Mouse (Mus musculus) layer of hippocampus, postnatal 25 days (tissue): Measurements from ENCODE around the gene Olfr1424. TPM values are rescaled to one million over a fixed set of nuclear protein-coding genes. Genes with fewer than 3 reads are reported as not detected.
"Not testable (repeated sequence)": the region's sequence is repeated elsewhere in the genome, so short reads cannot be mapped to it uniquely, and the experiment has no call there.

Experiments used
- DNase-seq, 2 experiments: peaks; one replicate each; pipeline ENCODE4 v3.0.0; 2022; ENCODE audit warnings: mixed read lengths in 2 of 2, low spot score in 1 of 2; ENCODE audit errors: extremely low spot score in 1 of 2
- total RNA-seq, 2 experiments: library from RNA; stranded (reverse); gene quantifications; 2 replicates each; pipeline ENCODE4 v1.2.3; 2021

Olfr1424 gene
- total RNA-seq, result not detected

DNA sequence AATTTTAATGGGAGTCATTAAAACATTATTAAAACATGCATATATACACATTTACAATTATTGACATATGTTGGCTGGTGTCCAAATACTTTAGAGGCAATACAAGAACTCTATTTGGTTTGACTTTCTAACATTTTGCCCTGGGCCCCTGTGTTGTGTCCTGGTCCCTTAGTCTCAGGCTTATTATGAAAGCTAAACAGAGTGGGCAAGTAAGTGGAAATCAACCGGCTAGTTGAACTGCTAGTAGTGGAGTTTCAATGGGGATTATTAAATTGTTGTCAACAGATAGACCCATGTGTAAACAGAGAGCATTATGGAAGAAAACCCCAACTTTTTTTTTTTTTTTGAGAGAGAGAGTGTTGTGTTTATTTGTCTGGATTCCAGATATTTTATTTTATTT, at the start of gene Olfr1424:
Gene Olfr1424, minus strand, starts transcription at position 101 of the 400 bp plus-strand sequence.
- DNase-seq, result not testable (repeated sequence)

DNA sequence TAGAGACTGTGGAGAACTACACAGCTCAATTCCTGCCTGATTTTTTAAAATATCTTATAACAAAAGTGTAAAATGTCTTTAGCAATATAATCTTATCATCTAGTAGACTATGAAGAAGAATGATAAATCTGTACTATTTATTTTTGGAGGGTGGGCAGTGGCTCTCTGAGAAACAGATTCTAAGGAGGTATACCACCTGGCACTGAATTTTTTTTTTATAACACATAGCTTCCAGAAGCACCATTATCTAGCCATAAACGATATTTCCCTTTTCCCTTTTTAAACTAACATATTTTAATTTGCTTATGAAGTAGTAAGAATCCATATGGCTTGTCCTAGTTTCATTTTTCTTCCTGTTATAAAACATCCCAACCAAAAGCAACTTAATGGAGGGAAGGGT, 42.1 kb upstream of the Olfr1424 start:
- DNase-seq, result no peak

DNA sequence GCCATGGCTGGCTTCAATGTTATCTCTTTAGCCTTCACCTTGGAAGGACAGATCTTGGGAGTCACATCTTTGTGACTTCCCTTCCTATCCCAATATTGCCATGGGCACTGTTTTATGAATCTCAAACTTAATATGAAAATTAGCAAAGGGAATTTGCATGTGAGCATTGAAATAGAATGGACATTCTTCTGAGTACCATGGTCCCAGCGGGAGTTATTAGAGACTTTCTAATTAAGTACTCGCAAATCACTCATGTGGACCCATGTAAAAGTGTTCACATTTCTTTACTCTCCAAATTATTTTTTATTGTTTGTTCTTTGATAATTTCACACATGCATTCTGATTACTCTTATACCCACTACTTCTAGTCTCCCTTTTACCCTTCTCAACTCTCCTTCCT, 40.8 kb upstream of the Olfr1424 start, which contains the start of gene Olfr1427:
Gene Olfr1427, minus strand, starts transcription at position 101 of the 400 bp plus-strand sequence.
- DNase-seq, result no peak

DNA sequence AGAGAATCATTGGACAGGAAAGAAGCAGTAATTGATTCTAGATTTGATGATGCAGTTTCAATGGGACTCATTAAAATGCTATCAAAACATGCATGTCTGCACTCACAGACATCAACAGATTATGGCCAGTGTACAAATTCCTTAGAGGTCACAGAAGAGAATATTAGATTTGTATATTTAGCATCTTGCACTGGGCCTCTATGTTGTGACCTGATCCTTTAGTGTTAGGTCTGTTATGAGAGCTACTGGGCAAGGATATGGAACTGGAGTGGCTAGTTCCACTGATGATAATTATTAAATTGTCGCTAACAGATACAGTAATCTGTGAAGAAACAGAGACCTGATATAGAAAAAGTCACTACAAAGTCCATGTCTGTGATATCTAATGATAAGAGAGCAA, 29.4 kb upstream of the Olfr1424 start, which contains the start of gene Olfr1426:
Gene Olfr1426, minus strand, starts transcription at position 101 of the 400 bp plus-strand sequence.
- no peak for DNase-seq

DNA sequence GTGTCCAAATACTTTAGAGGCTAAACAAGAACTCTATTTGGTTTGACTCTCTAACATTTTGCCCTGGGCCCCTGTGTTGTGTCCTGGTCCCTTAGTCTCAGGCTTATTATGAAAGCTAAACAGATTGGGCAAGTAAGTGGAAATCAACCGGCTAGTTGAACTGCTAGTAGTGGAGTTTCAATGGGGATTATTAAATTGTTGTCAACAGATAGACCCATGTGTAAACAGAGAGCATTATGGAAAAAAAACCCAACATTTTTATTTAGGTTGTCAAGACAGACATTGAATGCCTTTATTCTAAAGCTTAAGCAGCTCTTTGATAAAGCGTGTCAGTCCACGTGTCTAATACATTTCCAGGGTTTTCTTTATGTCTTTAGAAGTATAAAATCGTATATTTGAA, 15.1 kb upstream of the Olfr1424 start, which contains the start of gene Olfr1425:
Gene Olfr1425, minus strand, starts transcription at position 101 of the 400 bp plus-strand sequence.
- DNase-seq, result not testable (repeated sequence)

DNA sequence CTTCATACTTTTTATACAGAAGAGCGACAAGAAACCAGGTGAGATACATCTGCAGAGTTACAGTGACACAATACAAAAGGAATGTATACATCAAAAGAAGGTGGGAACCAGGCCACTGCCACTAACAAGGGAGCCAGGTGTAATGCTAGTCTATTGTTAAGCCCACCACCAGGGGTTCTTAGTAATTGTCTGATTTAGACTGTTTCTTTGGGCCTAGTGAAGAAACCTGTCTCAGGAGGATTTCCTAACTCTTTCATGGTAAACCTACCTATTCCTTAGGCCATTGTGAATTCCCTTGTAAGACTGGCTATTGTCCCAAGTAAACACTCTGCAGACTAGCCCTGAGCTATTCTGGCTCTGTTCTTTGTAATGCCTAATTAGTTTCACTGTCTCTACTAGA, 7.1 kb upstream of the Olfr1424 start:
- DNase-seq, result not testable (repeated sequence)

DNA sequence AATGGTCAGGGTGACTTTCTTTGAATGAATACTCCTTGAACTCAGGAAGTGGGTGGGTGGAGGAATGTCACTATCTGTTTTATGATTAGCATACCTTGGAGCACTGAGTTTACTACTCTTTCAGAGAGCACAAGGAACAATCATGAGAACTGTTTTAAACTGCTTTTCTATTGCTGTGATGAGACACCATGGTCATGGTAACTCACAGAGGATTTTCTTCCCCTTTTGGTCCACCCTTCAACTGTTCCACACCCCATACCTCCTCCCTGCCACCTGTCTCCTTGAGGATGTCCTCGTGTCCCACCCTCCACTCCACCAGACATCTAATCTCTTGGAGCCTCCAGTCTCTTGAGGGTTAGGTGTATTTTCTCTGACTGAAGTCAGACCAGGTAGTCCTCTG, 5.3 kb upstream of the Olfr1424 start:
- DNase-seq, result not testable (repeated sequence)

DNA sequence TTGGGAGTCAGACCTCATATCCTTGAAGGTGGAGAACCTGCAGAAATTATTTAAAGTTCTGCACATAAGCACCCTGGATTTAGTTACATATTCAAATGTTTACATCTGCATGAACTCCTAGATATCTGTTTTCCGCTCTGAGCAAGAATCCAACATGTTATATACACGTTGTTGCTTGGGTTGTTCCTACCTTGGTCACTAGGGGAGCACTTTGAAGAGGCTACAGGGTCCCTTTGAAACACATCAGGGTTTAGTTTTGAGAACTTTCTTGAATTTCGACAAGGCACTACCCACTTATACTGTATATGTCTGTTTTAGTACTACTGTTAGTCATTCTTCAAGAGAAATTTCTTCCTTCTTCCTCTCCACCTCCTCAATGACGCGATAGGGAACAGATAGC, 19.3 kb downstream of the Olfr1424 start:
- DNase-seq, result no peak

DNA sequence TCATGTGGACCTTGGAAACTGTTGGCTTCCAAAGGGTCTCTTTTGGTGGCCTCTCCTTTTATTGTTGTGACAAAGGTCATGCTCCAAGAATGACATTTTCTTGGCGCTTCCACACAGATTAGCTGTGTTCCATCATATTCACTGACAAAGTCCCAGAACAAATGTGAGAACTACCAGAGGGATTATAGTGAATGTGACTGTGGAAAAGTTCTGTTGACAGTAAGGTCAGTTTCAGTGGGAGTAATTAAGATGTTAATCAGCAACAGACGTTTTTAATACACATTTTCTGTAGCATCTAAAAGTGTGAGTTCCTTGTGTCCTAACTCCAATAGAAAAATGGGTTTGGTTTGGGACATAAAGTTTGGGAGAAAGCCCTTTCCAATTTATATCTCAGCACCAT, 21.3 kb downstream of the Olfr1424 start, which contains the start of gene Olfr1423:
Gene Olfr1423, minus strand, starts transcription at position 101 of the 400 bp plus-strand sequence.
- DNase-seq, result no peak

DNA sequence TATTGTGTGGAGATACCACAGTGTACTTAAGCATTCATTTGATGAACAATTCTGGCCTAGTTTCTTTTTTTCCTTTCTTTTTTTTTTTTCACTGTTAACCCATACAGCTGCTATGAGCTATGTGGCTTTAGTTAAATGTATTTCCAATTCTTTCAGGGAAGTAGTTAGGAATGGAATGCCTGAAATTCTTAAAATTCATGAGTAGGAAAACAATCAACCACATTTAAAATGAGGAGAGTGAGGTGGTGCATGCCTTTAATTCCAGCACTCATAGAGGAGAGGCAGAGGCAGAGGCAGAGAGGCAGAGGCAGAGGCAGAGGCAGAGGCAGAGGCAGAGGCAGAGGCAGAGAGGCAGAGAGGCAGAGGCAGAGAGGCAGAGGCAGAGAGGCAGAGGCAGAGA, 24.8 kb downstream of the Olfr1424 start:
- no peak for DNase-seq

DNA sequence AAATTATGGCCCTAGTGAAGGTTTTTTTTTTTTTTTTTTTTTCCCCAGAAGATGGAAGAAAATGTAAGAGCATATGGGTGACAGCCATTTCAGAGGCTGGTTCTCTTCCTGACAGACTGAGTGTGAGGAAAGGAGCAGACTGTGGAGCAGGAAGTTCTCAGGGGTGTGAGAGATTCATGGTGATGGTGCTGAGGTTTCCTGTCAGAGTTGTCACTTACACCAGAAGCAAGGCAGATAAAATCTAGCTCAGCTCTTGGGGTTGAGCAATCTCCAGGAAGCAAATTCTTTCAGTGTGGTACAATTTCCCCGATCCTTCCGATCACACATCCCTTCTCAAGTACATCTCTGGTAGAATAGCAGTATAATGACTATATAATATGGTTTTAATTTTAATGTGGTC, 35.9 kb downstream of the Olfr1424 start:
- no peak for DNase-seq

DNA sequence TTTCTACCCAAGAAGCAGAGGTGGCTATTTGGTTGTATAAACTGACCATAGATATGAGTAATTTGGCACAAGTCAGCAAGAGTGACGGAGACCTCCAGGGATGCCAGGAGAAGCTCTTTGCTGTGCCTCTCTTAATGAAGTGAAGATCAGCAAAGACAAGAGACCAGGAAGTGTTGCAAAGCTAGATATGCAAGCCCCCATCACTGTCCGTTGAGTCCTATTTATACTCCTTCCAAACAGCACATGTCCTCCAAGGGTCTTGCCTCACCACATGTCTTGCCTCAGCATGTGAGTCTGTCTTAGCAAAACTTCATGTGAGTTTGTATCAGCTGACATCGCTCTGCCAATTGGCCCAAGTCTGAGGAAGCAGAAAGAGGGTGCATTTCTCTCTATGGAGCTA, 37.1 kb downstream of the Olfr1424 start:
- DNase-seq, result no peak

DNA sequence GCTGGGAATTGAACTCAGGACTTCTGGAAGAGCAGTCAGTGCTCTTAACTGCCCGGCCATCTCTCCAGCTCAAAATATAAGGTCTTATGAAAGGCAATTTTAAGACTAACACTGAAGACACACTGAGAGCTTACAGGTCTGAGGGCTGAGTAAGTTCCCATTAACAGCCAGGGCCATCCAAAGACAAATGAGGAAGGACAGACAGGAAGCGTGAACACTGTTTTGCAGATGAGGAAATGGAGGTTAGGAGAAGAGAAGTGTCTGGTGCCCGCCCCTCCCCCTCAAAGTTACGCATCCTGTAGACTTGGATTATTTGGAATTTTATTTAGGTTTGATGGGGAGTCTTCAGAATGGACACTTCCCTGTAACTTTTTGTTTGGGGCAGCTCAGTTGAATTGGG, 38.3 kb downstream of the Olfr1424 start:
- DNase-seq, result no peak

DNA sequence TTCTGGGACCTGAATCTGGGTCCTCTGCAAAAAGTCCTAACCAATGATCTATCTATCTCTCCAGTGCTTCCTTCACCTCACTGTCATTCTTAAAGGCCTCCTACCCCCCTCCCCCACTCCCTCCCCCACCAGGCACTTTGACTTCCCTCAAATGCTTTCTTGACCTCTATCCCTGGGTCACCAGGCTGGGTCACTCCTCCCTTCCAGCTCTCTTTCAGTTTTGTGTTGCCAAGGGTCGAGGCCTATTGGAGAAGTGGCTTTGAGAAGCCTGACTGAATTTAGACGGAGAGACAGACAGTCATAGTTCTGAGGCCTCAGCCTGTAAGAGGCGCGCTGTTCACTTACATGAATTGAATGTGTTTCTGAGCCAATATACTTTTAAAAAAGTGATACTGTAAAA, 46.3 kb downstream of the Olfr1424 start:
- no peak for DNase-seq

DNA sequence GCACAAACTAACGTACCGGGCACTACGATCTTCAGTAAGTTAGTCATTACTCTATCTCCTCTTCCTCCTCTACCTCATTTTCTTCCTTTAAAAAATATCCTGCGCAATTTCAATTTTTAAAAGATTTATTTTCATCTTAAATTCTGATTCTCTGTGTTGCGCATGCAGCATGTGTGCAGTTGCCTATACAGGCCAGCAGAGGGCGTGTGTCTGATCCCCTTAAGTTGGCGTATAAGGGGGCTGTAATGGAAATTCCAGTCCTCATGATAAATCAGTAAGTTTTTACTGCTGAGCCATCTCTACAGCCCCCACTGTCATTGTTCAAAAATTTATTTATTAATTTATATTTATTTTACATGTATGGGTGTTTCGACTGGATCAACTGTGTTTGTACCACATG, 46.8 kb downstream of the Olfr1424 start:
- no peak for DNase-seq

DNA sequence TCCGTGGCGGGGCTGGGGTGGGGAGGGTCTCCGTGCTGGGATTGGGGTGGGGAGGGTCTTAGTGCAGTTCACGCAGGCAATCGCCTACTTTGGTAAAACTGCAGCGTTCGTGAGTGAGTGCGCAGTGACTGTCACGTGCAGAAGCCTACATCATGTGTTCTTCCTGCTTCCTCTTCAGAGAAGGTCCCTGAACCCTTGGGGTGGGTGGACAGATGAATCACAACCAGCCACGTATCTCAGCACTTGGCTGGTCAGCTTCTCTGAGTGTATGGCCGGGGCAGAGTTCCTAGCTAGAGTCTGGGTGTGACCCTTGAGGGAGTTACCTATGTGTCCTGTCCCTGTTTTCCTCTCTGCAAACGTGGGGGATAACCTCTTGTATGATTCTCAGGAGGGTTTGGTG, 49.3 kb downstream of the Olfr1424 start:
- DNase-seq, result no peak

DNA sequence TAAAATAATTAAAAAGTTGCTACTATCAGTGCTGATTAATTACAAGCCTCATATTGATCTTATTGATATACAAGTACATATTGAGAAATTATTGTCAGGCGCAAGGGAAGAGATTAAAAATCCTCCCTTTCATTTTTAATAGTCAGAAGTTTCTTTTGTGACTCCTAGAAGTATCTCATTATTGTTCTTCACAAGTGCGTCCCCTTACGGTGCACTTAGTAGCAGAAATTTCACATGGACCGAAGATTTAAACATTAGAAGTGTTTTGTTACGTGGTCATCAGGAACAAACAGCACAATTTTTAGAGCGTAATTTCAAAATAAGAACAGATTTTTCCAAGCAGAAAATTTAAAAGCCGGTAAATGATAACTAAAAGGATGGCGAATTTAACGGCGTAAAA, 49.9 kb downstream of the Olfr1424 start:
- no peak for DNase-seq

DNA sequence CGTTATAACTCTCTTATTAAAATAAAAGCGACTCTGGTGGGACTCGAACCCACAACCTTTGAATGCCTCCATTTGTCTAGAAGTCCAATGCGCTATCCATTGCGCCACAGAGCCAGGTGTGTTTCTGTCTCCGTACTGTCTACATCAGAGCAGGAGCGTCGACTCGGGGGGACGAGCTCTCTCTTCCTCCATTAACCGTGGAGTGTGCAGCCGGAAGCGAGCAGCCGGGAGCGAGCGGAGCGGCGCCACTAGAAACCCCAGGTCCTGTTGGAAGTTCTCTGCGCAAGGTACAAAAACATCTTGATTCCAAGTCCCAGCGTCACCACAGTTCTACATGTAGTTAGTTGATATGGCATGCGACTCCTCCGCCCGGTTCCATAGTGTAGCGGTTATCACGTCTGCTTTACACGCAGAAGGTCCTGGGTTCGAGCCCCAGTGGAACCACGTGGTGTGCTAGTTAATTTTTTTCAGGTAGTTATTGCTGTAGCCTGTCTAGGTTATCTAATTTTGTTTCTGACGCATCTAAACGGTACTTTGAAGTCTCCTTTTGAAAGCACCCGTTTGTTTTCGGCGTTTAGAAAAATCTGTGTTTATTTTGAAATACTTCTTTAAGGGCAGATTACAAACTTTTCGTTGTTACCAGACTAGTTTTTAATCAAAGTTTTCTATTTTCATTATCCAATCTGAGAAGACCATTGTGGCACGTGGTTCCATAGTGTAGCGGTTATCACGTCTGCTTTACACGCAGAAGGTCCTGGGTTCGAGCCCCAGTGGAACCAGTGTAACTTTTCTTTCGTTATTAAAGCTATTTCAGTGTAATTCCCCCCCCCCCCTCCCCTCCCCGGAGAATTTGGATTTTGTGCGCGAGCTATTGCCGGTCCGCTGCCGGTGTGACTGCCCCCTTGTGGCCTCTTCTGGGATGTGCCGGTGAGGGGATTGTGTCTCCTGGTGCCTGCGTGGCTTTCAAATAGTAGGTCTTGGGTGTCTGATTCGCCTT, 50.6 kb downstream of the Olfr1424 start:
- peak; percentile 84 to 92 for DNase-seq

DNA sequence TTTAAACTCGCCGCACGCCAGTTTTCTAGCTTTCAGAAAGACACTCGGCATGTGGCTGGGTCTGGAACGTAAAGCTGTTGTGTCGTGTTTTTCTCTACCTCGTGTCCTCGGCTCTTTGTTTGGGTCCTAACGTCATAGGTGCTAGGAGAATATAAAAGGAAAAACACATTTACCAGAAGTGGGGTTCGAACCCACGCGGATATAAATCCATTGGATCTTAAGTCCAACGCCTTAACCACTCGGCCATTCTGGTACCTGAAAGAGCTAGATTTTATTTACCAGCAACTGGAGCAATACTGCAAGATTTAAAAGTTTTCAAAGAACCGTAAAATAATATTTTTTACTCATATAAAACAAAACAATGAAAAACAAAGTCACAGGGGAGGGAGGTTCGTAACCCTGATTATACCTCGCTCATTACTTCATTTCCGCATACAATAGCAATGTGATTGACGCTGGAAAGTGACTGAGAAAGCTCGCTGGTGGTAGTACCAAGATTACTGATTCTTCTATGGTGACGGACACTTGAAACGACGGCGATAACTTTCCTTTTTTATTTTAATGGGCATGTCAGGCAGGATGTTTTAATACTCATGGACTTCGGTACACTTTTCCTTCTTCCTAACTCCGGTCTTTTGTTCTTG, 51.4 kb downstream of the Olfr1424 start:
- DNase-seq, result peak in 1 of 2 experiments; percentile 73

DNA sequence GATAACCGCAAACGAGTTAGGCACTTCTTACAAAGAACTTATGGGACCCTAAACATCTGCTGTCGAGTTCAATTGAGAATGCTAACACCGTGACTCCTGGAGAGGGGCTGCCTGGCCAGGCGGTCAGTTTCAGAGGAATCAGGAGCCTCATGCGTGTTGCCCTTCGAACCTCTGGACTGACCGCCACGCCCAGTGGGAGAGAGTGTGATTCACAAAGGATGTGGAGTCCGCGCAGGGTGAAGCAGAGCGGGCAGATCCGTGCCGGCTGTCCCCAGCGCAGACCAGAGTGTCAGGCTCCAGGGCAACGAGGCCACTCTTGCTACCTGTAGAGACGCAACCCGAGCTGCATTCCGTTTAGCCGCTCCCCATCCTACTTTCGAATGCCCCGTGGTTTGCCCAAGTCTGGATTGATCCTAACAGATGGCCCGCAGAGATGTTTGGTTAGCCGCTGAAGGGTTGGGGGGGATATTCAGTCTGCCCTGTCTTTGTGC, 52.2 kb downstream of the Olfr1424 start:
- peak in 1 of 2 experiments; percentile 36 for DNase-seq
